Mouse (Mus musculus) c-Kit-positive CD71-positive TER-119-positive erythroid progenitor cells, embryonic 14.5 days (primary cell): ENCODE measurements around the gene Nxn.
A peak's percentile ranks its signal among the peaks of the same experiment; 100 is the strongest.

ENCODE experiments used
- DNase-seq: peaks from one replicate; pipeline ENCODE4 v3.0.0-alpha.2; 2013; ENCODE audit warnings: low spot score

Nxn gene

DNA sequence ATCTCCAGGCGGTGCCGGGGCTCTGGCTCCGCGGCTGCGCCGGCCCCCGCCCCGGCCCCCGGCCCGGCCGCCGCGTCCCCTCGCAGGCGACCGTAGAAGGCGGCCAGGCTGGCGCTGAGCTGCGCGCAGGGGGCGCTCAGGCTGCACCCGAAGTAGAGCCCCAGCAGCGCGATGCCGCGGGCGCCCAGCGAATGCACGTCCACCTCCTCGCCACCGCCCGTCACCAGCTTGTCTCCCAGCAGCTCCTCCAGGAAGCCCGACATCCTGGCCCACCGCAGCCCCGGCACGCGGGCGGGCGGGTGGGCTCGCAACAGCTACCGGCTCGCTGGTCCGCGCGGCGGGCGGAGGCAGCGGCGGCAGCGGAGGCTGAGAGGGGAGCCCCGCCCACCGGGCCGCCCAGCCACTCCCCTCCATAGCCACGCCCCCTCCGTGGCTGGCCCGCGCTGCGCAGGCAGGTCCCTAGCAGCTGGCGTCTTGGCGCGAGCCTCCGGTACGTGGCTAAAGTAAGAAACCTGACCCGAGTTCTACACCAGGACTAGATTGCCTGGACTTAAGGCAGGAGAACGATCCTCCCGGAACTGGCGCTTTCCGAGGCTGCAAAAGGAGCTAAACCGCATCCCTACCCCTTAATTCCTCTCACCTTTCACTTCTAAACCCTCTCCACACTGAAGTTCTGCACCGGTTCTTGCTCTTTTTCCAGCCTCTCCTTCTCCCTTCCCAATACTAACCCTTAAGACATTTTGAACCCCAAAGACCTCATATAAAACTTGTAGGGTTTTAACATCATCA, at the start of gene Nxn:
TSS of gene Nxn (minus strand) at position 343 of the 789 bp plus-strand sequence.
- peak; percentile 79 for DNase-seq

DNA sequence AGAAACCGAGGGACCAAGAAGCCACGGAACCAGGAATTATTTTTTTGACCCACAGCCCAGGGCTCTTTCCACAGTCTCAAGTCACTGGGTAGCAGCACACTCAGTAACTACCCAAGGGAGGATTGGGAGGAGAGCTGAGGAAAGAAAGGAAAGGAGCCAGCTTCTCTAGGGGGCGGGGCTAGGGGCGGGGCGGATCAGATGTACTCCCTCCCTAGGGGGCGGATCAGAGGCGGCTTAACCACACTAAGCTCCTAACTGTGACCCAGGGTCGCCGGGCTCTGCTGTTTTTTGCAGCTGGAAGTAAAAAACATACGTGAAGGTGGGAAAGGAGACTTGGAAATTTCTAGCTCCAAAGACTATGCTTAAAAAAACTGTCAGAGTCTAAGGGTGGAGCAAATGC, 47.3 kb upstream of the Nxn start:
- DNase-seq, result peak; percentile 37

- no peak for DNase-seq
These were observed 46.5 kb upstream of the Nxn start for GRCm38 (mm10) chr11:76445459-76445858.

DNA sequence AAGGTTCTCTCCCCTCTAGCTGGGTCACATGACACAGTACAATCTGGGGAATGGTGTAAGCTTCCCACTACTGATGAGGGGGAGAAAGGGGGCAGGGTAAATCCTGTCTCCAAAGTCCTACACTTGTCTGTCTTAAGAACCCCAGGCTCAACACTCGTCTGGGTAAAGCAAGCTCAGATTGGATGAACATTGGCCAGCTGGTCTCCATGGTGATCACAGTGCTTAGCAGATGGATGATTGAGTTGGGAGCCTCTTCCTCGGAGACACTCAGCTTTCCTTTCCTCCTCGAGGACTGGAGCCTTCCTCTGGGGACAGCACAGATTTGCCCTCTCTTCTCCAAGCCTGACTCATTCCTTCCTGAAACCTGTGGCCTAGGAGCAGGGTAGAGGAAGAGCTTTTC, 40.7 kb upstream of the Nxn start:
- DNase-seq, result no peak

GRCm38 (mm10) chr11:76436864-76437437, 38.0 kb upstream of the Nxn start:
- no peak for DNase-seq

- DNase-seq, result no peak
These were observed 37.1 kb upstream of the Nxn start for GRCm38 (mm10) chr11:76436009-76436408.

DNA sequence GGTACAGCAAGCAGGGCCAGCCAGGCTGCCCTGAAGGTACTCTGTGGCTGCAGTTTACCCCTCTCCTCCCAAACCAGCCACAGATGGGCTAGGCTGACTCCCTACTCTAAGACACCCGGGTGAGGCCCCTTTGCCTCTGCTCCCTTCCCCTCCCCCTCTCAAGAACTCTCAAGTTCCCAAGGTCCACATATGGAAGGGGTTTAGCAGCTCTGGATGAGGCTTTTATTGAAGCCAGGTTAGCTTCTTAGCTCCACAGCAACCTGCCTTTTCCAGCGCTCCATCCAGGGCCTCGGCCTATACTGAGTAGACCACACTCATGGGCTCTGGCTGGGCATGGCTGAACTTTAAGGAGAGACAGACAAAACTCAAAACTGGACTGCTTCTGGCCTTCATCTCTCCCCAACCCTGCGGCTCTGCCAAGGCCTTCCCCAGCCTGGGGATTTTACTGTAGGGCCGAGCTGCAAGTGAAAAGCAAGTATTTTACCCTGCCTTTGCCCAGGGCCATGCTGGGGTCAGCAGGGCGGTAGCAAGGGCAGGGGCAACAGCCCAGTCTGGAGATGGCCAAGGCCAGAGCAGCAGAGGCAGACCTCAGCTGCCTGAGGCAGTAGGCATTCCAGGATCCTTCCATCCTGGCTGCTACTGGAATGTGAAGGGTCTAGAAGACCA, 31.2 kb upstream of the Nxn start:
- DNase-seq, result no peak

DNA sequence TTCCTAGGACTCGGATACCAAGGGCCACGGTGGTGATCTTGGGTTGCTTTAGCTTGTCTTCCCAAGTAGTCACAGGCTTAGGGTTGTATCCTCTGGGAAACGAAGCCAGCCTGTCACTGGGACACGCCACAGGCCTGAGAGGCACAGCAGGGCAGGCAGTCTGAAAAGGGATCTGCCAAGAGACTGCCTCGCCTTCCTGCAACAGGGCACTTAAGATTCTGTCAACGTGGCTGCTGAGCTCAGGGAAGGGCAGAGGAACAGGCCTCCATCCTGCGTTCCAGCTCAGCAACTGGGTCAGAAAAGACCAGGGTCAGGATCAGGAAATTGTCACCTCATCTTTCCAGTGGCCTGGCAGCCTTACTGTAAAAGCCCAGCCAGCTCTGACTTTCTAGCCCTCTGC, 30.6 kb upstream of the Nxn start:
- DNase-seq, result no peak

DNA sequence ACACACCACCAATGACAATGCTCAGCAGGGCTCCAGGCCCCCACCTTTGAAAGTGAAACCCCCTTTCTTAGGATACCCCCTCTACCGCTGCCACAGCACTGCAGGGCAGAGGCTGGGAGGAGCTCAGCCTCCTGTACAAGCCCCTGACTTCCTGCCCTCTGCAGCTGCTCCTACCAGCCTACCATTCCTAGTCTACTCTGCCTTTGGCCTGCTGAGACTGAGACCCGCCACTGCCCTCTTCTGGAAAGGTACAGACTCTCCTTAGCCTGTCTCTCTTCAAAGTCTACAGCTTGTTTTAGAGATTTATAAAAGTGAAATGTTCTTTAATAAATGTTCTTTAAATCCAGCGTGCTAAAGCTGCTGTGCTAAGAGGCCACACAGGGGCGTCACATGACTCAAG, 30.1 kb upstream of the Nxn start:
- no peak for DNase-seq

DNA sequence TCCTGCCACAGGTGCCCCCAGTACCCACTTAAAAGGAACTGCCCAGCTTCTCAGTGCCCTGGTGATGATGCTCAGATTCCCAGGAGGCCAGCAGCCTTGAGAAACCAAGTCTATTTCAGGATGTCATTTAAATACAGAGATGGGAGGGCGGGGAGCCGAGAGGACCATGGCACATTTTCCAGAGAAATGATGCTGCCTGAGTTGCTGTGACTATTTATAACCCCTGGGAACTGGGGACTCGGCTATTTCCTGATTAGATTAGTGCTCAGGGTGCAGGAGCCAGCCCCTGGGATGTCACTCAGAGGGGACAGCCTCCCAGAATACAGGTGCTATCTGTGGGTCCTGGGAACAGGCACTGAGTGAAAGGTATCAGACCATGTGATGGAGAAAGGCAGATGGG, 28.8 kb upstream of the Nxn start:
- no peak for DNase-seq

DNA sequence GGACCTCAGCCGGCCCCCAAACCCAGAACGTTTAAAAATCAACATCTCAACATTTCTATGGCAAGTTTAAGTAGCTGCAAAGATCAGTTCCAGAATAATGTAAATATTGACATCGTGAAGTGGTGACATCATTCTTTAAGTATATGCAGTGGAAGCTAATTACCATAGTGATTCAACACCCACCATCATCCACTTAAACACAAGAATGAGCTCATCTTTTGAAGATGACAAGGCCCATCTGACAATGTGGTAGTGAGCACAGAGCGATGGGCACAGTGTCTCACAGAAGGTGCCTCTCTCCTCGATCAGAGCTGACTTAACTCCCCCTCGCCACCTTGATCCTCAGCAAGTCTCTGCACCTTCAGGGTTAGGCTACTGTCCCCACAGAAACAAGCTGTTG, 26.8 kb upstream of the Nxn start:
- DNase-seq, result no peak

GRCm38 (mm10) chr11:76420896-76421295, 22.0 kb upstream of the Nxn start:
- no peak for DNase-seq

GRCm38 (mm10) chr11:76419179-76419578, 20.2 kb upstream of the Nxn start:
- no peak for DNase-seq

DNA sequence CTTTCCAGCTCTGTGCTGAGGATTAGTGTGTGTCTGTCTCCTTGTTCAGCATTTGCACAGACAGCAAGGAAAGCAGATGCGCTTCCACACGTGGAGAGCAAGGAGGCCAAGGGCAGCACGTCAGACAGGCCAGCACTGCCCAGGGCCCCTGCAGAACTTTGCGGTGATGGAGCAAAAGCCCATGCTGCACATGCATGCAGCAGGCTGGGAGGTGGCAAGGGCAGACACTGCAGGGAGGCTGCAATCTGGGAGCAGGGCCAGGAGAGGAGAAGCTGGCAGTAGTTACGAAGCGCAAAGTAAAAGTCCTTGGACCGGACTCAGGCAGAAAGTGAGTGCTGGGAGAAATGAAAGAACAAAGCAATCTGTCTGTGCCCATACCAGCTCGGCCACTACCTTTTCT, 19.5 kb upstream of the Nxn start:
- no peak for DNase-seq

- DNase-seq, result no peak
These were observed 17.0 kb upstream of the Nxn start for GRCm38 (mm10) chr11:76415985-76416384.

GRCm38 (mm10) chr11:76415001-76415400, 16.1 kb upstream of the Nxn start:
- no peak for DNase-seq

DNA sequence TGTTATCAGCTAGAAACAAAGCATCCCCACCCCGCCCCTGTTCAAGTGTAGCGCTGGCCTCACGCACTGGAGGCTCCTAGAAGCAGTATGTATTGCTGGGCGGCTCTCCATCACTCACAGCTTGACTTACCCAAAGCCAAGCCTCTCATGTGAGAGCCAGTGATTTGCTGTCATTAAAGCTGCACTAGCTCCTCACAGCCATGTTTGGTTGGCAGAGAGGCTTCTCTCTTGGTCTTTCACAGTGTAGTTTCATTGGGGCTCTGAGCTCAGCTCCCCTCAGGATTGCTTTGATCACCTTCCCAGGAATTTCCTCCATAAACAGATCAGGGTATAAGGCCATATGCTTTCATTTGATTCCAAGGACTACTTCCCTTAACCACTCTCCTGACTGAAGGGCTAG, 14.3 kb upstream of the Nxn start:
- DNase-seq, result no peak

DNA sequence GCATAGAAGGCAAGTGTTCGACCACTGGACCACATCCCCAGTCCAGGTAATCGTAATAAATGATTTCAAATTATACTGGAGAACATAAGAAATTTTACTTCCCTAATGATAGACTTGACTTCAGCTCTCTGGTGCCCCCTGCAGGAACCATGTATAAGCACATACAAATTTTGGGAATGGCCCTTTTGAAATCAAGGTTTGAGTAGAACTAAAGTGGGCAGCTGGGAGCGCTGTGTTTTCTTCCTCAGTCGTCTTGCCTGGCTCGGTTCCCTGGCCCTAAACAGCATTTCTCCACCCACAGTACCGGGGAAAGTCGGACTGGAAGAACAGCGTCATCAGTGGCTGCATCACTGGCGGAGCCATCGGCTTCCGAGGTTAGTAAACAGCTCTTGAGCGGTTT, 11.9 kb upstream of the Nxn start:
- peak; percentile 67 for DNase-seq

DNA sequence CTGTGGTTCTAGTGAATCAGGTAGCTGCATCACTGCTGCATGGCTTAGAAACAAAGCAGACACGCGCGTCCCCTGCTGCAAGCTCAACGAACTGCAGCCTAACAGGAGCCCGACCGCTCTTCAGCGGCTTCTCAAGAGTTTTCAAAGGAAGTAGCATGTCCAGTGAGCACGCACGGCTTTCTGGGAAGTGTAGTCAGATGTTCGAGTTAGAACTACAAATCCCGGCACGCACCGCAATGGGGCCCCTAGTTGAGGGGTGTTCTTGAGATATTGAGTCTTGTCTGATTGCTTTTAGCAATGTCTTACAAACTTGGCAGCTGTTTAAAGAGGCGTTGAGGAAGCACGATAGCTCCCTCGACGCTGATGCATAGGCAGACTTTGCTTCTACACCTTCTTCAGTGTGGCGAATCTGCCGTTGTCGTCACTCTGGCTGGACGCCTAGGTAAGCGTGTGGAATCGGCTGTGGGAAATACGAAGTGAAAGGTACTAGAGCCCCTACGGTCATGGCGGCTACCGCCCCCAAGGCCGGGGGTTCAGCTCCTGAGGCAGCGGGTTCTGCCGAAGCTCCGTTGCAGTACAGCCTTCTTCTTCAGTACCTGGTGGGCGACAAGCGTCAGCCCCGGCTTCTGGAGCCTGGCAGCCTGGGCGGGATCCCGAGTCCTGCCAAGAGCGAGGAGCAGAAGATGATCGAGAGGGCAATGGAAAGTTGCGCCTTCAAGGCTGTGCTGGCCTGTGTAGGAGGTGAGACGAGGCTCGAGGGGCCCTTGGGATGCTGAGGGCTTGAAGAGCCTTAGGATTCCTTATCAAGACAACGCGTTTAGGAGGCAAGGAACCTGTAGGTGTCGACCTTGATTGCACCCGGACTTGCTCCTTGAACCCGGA, 8.0 kb upstream of the Nxn start, which contains the start of gene Timm22:
TSS of gene Timm22 (plus strand) at position 251 of the 882 bp plus-strand sequence.
- DNase-seq, result peak; percentile 95

GRCm38 (mm10) chr11:76405626-76406264, 6.8 kb upstream of the Nxn start:
- DNase-seq, result no peak

DNA sequence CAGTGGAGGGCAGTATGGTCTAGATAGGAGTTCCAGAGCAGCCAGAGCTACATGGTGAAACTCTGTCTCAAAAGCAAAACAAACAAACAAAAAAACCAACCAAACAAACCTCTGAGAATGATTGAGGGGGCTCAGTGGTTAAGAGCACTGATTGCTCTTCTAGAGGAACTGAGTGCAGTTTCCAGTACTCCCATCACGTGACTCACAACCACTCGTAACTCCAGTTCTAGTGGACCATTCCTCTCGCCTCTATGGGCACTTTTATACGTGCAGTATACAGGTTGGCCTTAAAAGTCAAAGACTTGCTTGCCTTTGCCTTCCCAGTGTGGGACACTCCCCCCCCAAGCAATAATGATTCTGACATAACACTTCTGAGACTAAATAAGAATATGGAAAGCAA, 6.2 kb upstream of the Nxn start:
- DNase-seq, result no peak

DNA sequence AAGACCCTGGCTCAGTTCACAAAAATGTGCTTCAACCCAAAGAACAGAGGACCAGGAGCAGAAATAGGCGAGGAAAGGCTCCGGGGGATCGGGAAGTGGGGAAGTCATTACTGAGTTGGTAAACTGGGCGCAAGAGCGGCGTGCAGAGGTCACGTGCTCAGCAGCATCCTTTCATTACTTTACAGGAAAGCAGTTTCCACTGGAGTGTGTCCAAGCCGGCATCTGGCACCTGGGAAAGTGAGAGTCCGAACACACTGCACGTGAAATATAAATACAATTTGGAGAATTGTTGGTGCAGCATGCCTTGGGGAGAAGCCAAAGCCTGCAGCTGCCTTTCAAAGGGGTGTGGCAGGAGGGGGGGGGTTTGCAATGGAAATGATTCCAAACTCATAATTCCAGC, 2.5 kb upstream of the Nxn start:
- DNase-seq, result no peak
